Mouse (Mus musculus) gastrocnemius, postnatal 10 days (tissue): Measurements from ENCODE around the gene Actn2. TPM values are rescaled to one million over a fixed set of nuclear protein-coding genes. Genes with fewer than 3 reads are reported as not detected.

ENCODE experiments used
- DNase-seq: peaks from one replicate; pipeline ENCODE4 v3.0.0; 2021; ENCODE audit warnings: mixed read lengths
- long read RNA-seq, 2 experiments: library from polyadenylated mRNA; stranded (forward); transcript quantifications; one replicate each; pipeline ENCODE4 v2.0.0; 2021
- total RNA-seq, 2 experiments: library from RNA; stranded (reverse); gene quantifications; 2 replicates each; pipeline ENCODE4 v1.2.3; 2021

The Actn2 gene
- 1,000 to 10,000 TPM; 1,429 to 1,530 TPM for total RNA-seq
- long read RNA-seq, experiment 1, transcript Actn2-203 (22 exons, 2,920 nt) = minor isoform, 18 of 4,048 reads
- long read RNA-seq, experiment 1, transcript Actn2-201 (21 exons, 3,013 nt) = major isoform, 3,128 of 4,048 reads
- long read RNA-seq, experiment 1, partial matches to known transcripts = 796 of 4,048 reads
- long read RNA-seq, experiment 1, other reads (novel, unspliced or antisense) = 106 of 4,048 reads
- long read RNA-seq, experiment 2, transcript Actn2-203 (22 exons, 2,920 nt) = minor isoform, 6 of 3,211 reads
- long read RNA-seq, experiment 2, transcript Actn2-201 (21 exons, 3,013 nt) = major isoform, 2,354 of 3,211 reads
- long read RNA-seq, experiment 2, partial matches to known transcripts = 786 of 3,211 reads
- long read RNA-seq, experiment 2, other reads (novel, unspliced or antisense) = 65 of 3,211 reads

DNA sequence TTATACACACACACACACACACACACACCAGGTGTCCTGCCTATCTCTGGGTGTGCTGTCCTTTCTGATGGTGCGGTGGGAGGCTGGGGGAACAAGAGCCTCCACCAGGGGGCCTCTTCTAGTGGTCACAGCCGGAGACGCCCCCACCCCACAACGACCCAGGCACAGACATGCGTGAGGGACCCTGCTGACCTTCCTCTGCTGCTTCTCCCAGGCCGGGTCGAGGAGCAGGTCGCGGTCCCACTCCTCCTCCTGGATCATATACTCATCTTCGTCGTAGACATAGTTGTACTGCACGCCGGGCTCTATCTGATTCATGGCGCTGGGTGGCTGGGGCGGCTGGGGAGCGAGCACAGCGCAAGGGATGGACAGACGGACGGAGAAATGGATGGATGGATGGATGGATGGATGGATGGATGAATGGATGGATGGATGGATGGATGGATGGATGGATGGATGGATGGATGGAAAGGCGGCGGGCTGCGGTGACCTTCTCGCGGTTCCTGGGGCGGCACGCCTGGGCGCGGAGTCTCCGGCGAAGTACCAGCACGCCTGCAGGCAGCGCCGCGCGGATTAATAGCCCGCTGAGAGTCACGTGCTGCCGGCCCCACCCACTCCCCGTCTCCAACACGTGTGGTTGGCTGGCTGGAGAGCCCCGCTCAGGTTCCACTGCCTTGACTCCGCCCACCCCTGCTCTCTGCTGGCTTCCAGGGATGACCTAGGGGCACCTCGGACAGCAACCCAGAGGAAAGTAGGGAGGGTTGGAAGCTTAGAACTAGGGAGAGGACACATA, at the start of gene Actn2:
Actn2 (minus strand) TSS at position 578 of the 793 bp plus-strand sequence.
- peak; percentile 83 for DNase-seq

GRCm38 (mm10) chr13:12386286-12386685, 45.7 kb upstream of the Actn2 start:
- DNase-seq = no peak

- no peak for DNase-seq
These were observed 44.2 kb upstream of the Actn2 start for GRCm38 (mm10) chr13:12384796-12385195.

DNA sequence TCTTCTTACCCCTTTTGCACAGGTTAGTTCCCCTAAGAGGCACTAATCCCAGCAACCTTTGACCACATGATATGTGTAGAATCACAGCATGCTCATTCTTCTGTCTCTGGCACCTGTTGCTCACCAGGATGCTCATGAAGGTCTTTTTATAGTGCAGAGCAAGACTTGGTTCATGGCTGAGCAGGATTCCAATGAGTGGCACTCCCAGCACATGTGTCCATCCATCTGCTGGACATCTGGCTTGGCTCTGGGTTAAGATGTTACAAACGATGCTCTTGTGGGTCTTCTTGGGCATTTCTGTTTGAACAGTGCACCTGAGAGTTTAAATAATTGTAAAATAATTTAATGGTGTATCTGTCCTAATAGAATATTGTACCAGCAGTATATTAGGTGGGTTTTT, 36.2 kb upstream of the Actn2 start:
- no peak for DNase-seq

DNA sequence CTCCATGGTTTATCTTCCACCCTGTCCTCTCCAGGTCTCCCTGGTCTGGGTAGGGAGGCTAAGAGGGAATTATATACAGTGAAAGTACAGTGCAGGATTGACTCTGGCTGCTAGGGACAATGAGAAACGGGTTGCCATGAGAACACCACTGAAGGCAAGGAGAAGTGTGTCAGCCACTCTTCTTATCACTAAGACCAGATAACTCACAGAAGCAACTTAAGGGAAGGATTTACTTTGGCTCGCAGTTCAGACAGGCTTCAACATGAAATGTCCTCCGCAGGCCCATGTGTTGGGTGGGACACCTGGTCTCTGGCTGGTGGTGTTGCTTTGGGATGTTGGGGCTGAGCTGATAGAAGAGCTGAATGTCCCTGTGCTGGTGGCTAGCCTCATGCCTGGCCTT, 32.2 kb upstream of the Actn2 start:
- DNase-seq = no peak

GRCm38 (mm10) chr13:12369930-12370329, 29.4 kb upstream of the Actn2 start:
- DNase-seq = peak; percentile 18

DNA sequence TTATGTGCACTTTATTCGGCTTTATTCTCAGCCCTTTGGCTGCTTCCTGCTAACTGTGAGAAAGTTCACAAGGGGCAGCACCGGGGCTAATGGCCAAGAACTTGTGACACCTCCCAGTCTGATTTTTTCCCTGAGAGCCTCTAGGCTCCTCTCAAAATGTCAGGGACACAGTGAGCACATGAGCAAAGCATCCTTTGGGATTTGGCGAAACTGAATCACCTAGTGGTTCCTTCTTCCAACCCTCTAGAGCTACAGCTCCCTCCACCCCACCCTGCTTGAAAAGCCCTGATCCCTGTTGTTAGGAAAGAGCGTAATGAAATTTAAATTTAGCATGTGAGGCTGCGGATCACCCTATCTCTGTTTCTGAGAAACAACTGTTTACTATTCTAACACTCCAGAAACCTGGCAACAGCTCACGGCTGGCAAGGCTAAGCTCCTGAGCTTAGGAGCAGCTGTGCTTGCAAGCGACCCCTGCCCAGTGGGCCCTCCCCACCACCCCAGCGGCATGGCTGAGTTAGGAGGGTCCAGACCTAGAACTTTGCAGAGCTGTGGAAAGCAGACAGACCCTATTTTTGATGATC, 28.6 kb upstream of the Actn2 start:
- DNase-seq = peak; percentile 52

DNA sequence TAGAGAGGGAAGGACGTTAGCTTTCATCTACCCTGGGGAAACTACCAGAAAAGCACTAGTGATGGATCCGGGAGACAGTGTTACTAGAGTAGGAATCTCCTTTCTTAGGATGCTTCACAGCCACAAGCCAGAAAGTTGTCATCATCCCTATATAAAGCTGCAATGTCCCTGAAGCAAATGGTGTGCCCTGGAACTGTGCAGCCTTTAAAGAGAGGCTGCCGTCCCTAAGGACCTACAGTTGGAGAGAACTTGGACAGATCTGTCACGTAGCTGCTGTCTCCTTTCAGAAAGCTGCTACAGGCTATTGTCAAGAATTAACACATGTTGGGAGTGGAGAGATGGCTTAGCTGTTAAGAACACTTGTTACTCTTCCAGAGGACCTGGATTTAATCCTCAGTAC, 20.9 kb upstream of the Actn2 start:
- no peak for DNase-seq

DNA sequence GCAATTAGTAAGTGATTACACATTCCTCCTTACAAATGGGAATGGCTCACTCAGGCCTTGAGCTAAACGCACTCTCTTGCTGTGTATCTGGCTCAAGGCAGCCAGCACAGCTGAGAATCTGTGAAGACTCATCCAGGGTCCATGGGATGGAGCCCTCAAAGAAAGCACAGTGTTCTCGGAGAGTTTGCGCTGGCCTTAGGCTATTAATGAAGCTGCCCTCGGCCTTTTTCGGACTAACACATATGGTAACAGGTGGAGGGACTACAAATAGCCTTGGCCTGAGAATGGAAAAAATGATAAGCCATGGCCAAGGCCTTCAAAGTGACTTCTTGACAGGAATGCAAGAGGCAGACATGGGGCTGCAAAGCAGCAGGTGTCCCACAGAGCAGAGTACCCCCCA, 17.0 kb upstream of the Actn2 start:
- DNase-seq = no peak

DNA sequence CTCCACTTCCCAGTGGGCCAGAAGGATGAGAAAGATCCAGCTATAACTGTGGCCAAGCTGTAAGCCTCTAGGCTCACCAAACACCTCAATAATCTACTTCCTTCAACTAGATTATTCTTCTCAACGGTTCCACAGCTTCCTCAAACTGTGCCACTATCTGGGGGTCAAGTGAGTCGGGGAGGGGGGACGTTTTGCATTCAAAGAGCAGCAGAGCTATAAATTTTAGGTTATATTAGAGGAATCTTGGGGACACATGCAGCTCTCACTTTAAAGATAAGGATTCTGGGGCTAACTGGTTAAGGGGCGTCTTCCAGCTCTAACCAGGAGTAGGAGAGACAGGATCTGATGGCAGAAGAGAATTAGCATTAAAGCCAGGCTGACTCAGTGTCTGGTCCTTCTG, 15.6 kb upstream of the Actn2 start:
- DNase-seq = no peak

GRCm38 (mm10) chr13:12349197-12349824, 8.8 kb upstream of the Actn2 start:
- DNase-seq = no peak

- no peak for DNase-seq
These were observed 6.3 kb upstream of the Actn2 start for GRCm38 (mm10) chr13:12346837-12347236.

DNA sequence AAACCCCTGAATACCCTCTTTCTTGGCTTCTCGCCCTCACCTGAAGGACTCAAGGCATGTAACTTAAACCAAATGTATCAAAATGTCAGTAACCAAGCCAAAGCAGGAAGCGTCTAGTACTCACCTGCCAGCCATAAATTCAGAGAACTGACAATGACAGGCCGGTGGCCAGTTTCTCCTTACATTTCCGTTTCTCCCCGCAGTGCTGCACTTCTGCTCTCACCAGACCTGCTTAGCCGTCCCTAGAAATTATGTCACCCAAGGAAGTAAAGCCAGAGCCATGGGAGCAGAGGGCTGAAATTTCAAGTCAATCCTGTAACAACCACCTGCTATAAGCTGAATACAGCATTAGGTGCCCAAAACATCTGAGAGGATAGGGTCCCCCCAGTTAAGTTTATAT, 887 bp upstream of the Actn2 start:
- no peak for DNase-seq

- no peak for DNase-seq
These were observed 1.1 kb downstream of the Actn2 start for GRCm38 (mm10) chr13:12339446-12339845.

DNA sequence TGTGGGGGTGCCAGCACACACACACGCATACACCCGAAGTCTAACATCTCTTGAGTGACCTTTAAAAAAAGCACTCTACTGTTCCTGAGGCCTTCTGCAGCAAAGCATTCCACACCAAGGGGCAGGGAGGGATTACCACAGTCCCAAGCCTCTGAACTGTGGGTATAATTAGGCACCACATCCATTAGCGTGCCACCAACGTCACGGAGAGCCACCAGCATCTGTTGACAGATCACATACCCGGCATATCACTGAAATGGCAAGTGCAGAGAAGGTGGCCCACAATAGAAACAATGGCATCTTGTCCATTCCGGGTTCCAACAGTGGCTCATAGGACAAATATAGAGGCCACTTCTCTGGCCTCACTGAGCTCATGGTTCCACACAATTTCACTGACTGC, 2.8 kb downstream of the Actn2 start:
- no peak for DNase-seq

GRCm38 (mm10) chr13:12334016-12334415, 6.5 kb downstream of the Actn2 start:
- DNase-seq = no peak

GRCm38 (mm10) chr13:12331528-12331927, 9.0 kb downstream of the Actn2 start:
- no peak for DNase-seq

GRCm38 (mm10) chr13:12328392-12328791, 12.2 kb downstream of the Actn2 start:
- DNase-seq = no peak

DNA sequence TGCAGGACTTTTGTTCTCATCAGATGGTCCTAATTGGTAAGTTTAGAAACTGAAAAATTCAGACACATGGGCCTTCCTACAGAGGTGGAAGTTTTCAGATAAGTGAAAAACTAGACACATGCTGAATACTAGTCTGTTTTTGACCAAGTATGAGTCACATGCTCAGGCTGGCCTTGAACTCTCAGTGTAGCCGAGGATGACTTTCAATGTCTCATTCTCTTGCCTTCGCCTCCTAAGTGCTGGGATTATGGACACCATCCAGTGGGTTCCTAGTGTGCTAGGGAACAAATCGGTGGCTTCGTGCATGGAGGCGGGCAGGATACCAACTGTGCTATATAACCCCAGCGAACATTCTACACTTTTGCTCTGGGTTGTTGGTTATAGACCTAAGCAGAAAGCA, 13.0 kb downstream of the Actn2 start:
- DNase-seq = no peak

- DNase-seq = no peak
These were observed 17.4 kb downstream of the Actn2 start for GRCm38 (mm10) chr13:12323076-12323625.

DNA sequence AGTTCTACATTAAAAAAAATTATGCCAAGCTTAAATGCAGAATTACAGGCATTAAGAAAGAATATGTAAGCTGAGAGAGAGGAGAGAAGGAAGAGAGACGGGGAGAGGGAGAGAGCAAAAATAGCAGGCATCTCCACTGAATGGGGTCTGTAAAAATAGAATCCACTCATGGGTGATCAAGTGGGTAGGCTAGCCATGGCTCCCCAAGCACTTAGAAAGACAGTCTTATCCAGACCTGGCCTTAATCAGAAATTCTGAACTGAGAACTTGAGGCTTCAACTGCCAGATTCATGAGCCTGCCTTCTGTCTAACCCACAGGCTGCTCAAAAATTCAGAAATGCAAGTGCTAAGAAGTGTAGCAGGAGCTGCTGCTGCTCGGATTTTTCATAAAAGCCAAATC, 20.4 kb downstream of the Actn2 start:
- DNase-seq = no peak

DNA sequence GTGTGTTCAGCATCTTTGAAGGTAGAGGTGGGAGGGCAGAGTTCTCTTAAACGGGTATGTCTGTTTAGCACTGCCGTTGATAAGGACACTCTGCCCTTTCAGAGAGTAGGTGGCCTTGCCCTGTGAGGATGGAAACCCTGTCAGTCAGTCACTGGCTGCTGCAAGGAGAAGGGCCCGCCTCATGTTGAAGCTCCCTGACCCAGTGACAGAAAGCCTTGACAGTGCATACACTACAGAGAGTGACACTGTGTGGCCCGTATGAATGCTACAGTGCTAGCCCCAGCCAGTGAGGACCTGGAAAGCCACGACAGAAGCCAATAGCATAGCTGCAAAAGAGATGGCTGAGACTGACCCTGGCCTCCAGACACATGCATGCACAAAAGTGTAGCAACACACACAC, 22.5 kb downstream of the Actn2 start:
- DNase-seq = no peak
